Mouse (Mus musculus): ENCODE measurements around the gene Rhbdd2. TPM values are rescaled to one million over a fixed set of nuclear protein-coding genes. Genes with fewer than 3 reads are reported as not detected.

Gene Rhbdd2
- polyA plus RNA-seq, 1 experiment from 2014 or later, result 30.3 TPM

- H3K36me3 ChIP-seq (ENCODE audit: control insufficient read depth, insufficient read depth), result no peaks in the 10 kb centered on the region
- peaks cover 4% of the 10 kb centered on the region; the same call in 1 of the 2 replicates for H3K4me1 ChIP-seq (ENCODE audit: control insufficient read depth, insufficient read depth, low read length)
- WGBS, result 88% methylated on average over 5 of the region's 5 CpGs
- ATAC-seq (replicated peaks; ENCODE audit: extremely low read depth, insufficient read depth, low FRiP score), result no peak
- no peaks in the 10 kb centered on the region for H3K9me3 ChIP-seq (replicated peaks; ENCODE audit: control insufficient read depth, low read length)
- no peak overlapping the region for H3K4me3 ChIP-seq (ENCODE audit: low read length)
- H3K4me2 ChIP-seq (ENCODE audit: low read depth, low read length), result no peak overlapping the region
- H3K27me3 ChIP-seq (ENCODE audit: control insufficient read depth, insufficient read depth, low read length), result no peaks in the 10 kb centered on the region
- no peak overlapping the region for H3K27ac ChIP-seq (ENCODE audit: low read length)
- no peak overlapping the region for H3K9ac ChIP-seq (ENCODE audit: low read length)
Measured at GRCm38 (mm10) chr5:135682009-135682408, 49.6 kb downstream of the Rhbdd2 start.

- 59% methylated on average over 12 of the region's 12 CpGs for WGBS
- no peak overlapping the region for H3K4me3 ChIP-seq (ENCODE audit: low read length)
- no peak overlapping the region for H3K4me2 ChIP-seq (ENCODE audit: low read depth, low read length)
- H3K36me3 ChIP-seq (ENCODE audit: control insufficient read depth, insufficient read depth), result no peaks in the 10 kb centered on the region
- H3K4me1 ChIP-seq (ENCODE audit: control insufficient read depth, insufficient read depth, low read length), result peaks cover 7% of the 10 kb centered on the region
- H3K9me3 ChIP-seq (replicated peaks; ENCODE audit: control insufficient read depth, low read length), result no peaks in the 10 kb centered on the region
- ATAC-seq (replicated peaks; ENCODE audit: extremely low read depth, insufficient read depth, low FRiP score), result no peak
- H3K27ac ChIP-seq (ENCODE audit: low read length), result no peak overlapping the region
- no peaks in the 10 kb centered on the region for H3K27me3 ChIP-seq (ENCODE audit: control insufficient read depth, insufficient read depth, low read length)
- H3K9ac ChIP-seq (ENCODE audit: low read length), result no peak overlapping the region
Measured at GRCm38 (mm10) chr5:135682942-135683570, 50.6 kb downstream of the Rhbdd2 start.

DNA sequence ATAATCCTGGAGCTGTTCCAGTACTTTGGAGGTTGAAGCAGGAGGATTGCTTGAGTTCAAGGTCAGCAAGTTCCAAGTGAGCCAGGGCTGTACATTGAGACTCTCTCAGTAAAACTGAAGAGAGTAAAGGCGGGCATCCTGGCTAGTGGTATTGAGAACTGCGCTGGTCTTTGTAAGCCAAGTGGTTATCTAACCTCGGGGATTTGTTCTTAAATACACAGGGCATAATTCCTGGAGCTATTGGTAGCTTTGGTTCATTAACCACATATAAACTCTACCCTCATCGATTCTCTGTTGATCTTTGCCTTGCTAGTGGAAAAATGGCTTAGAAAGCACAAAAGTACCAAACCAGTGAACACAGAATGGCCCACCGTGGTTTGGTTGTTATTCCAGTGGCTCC, 58.0 kb downstream of the Rhbdd2 start:
- Histone ChIP-seq H3K9ac (ENCODE audit: low read length) (peak overlapping the region; percentile 81; the same call in 1 of the 2 replicates), H3K9me3 (replicated peaks; ENCODE audit: control insufficient read depth, low read length) (no peaks in the 10 kb centered on the region), H3K4me3 (ENCODE audit: low read length) (peak overlapping the region; percentile 72), H3K27ac (ENCODE audit: low read length) (0 out of 2 replicates have a peak overlapping the region, but pooled peaks have one; percentile 18), H3K4me2 (ENCODE audit: low read depth, low read length) (peak overlapping the region; percentile 80), H3K27me3 (ENCODE audit: control insufficient read depth, insufficient read depth, low read length) (no peaks in the 10 kb centered on the region), H3K4me1 (ENCODE audit: control insufficient read depth, insufficient read depth, low read length) (peaks cover 21% of the 10 kb centered on the region), H3K36me3 (ENCODE audit: control insufficient read depth, insufficient read depth) (no peaks in the 10 kb centered on the region)
- ATAC-seq (replicated peaks; ENCODE audit: extremely low read depth, insufficient read depth, low FRiP score), result no peak
- WGBS, result 90% methylated on average over 5 of the region's 5 CpGs

DNA sequence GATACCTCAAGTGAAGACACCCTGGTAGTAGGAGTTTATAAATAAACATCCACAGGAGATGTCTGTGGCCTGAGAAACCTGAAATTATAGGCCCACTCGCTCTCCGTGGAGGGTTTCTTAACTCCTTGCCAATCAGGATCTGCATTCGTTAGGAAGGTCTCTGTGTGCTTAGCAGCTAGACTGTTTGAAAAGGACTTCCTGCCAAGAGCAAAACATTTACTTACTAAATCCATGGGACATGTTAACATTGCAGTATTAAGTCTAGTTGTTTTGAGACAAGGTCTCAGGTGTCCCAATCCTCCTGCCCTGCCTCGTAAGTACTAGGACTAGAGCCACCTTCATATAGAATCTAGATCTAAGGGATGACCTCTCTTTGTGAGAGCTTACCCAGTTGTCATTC, 58.8 kb downstream of the Rhbdd2 start:
- ATAC-seq (replicated peaks; ENCODE audit: extremely low read depth, insufficient read depth, low FRiP score), result no peak
- no peaks in the 10 kb centered on the region for H3K36me3 ChIP-seq (ENCODE audit: control insufficient read depth, insufficient read depth)
- WGBS, result 81% methylated on average over 4 of the region's 4 CpGs

GRCm38 (mm10) chr5:135693281-135693853, 60.9 kb downstream of the Rhbdd2 start:
- WGBS, result 91% methylated on average over 5 of the region's 5 CpGs
- Histone ChIP-seq H3K4me1 (ENCODE audit: control insufficient read depth, insufficient read depth, low read length) (peaks cover 14% of the 10 kb centered on the region), H3K9me3 (replicated peaks; ENCODE audit: control insufficient read depth, low read length) (no peaks in the 10 kb centered on the region), H3K4me3 (ENCODE audit: low read length) (no peak overlapping the region), H3K27me3 (ENCODE audit: control insufficient read depth, insufficient read depth, low read length) (no peaks in the 10 kb centered on the region), H3K9ac (ENCODE audit: low read length) (no peak overlapping the region), H3K27ac (ENCODE audit: low read length) (no peak overlapping the region), H3K36me3 (ENCODE audit: control insufficient read depth, insufficient read depth) (no peaks in the 10 kb centered on the region), H3K4me2 (ENCODE audit: low read depth, low read length) (no peak overlapping the region)
- ATAC-seq (replicated peaks; ENCODE audit: extremely low read depth, insufficient read depth, low FRiP score), result no peak

More for the DNA sequence above, 58.8 kb downstream of the Rhbdd2 start:
- Histone ChIP-seq H3K4me3 (ENCODE audit: low read length) (no peak overlapping the region), H3K4me1 (ENCODE audit: control insufficient read depth, insufficient read depth, low read length) (peaks cover 17% of the 10 kb centered on the region), H3K9ac (ENCODE audit: low read length) (no peak overlapping the region), H3K9me3 (replicated peaks; ENCODE audit: control insufficient read depth, low read length) (no peaks in the 10 kb centered on the region), H3K27me3 (ENCODE audit: control insufficient read depth, insufficient read depth, low read length) (no peaks in the 10 kb centered on the region), H3K4me2 (ENCODE audit: low read depth, low read length) (no peak overlapping the region), H3K27ac (ENCODE audit: low read length) (no peak overlapping the region)

- H3K27me3 ChIP-seq (ENCODE audit: control insufficient read depth, insufficient read depth, low read length), result no peaks in the 10 kb centered on the region
- H3K4me1 ChIP-seq (ENCODE audit: control insufficient read depth, insufficient read depth, low read length), result peaks cover 6% of the 10 kb centered on the region
- no peaks in the 10 kb centered on the region for H3K9me3 ChIP-seq (replicated peaks; ENCODE audit: control insufficient read depth, low read length)
- H3K4me2 ChIP-seq (ENCODE audit: low read depth, low read length), result no peak overlapping the region
- 62% methylated on average over 7 of the region's 7 CpGs for WGBS
- no peak for ATAC-seq (replicated peaks; ENCODE audit: extremely low read depth, insufficient read depth, low FRiP score)
- no peak overlapping the region for H3K27ac ChIP-seq (ENCODE audit: low read length)
- H3K36me3 ChIP-seq (ENCODE audit: control insufficient read depth, insufficient read depth), result peaks cover 3% of the 10 kb centered on the region; the same call in 1 of the 2 replicates
- no peak overlapping the region for H3K4me3 ChIP-seq (ENCODE audit: low read length)
- no peak overlapping the region for H3K9ac ChIP-seq (ENCODE audit: low read length)
Measured at GRCm38 (mm10) chr5:135695277-135695721, 62.9 kb downstream of the Rhbdd2 start.

Other genes with a start within 250 kb of the Rhbdd2 start
- gene Pom121, start 238.1 kb upstream of the Rhbdd2 start, polyA plus RNA-seq (2015; fragmentation: Nextera tagmentation; extraction: Ambion mirVana), result 7.4 and 7.6 TPM in 2 replicates
- gene Hip1, start 87.5 kb upstream of the Rhbdd2 start, polyA plus RNA-seq (2015; fragmentation: Nextera tagmentation; extraction: Ambion mirVana), result 20.3 and 23.5 TPM in 2 replicates
- not detected in 2 replicates for gene Ccl26, start 69.0 kb upstream of the Rhbdd2 start, polyA plus RNA-seq (2015; fragmentation: Nextera tagmentation; extraction: Ambion mirVana)
- gene Ccl24, start 59.6 kb upstream of the Rhbdd2 start, polyA plus RNA-seq (2015; fragmentation: Nextera tagmentation; extraction: Ambion mirVana), result 4.4 and 7.3 TPM in 2 replicates
- 52.6 and 56.7 TPM in 2 replicates for gene Por, start 37.4 kb downstream of the Rhbdd2 start, polyA plus RNA-seq (2015; fragmentation: Nextera tagmentation; extraction: Ambion mirVana)
- gene Tmem120a, start 111.8 kb downstream of the Rhbdd2 start, polyA plus RNA-seq (2015; fragmentation: Nextera tagmentation; extraction: Ambion mirVana), result 36.3 and 37.4 TPM in 2 replicates
- 0.15 and 0.56 TPM in 2 replicates for gene Styxl1, start 145.8 kb downstream of the Rhbdd2 start, polyA plus RNA-seq (2015; fragmentation: Nextera tagmentation; extraction: Ambion mirVana)
- gene Mdh2, start 145.9 kb downstream of the Rhbdd2 start, polyA plus RNA-seq (2015; fragmentation: Nextera tagmentation; extraction: Ambion mirVana), result 1,315 and 1,333 TPM in 2 replicates
- 0.07 and 0.09 TPM in 2 replicates for gene Srrm3, start 174.3 kb downstream of the Rhbdd2 start, polyA plus RNA-seq (2015; fragmentation: Nextera tagmentation; extraction: Ambion mirVana)